Mouse (Mus musculus) intestine, embryonic 16.5 days (tissue): ENCODE measurements around the gene Ear6. TPM values are rescaled to one million over a fixed set of nuclear protein-coding genes. Genes with fewer than 3 reads are reported as not detected.
"Not testable (repeated sequence)": the region's sequence is repeated elsewhere in the genome, so short reads cannot be mapped to it uniquely, and the experiment has no call there.

Source experiments
- ATAC-seq: fragments of 200-750 bp; cut with Nextera tagmentation; 2 replicates; pipeline ENCODE4 v1.8.0; 2017; ENCODE audit warnings: moderate TSS enrichment, moderate library complexity
- H3K27ac ChIP-seq: fragments of 300-500 bp; sonication (generic); 2 replicates; pipeline ENCODE4 v1.5.1; 2014; ENCODE audit warnings: mild to moderate bottlenecking, low read length
- H3K27me3 ChIP-seq: fragments of 300-500 bp; sonication (generic); replicated peaks from 2 replicates; pipeline ENCODE4 v1.6.1; 2014; ENCODE audit warnings: low read length, control low read depth, mixed read lengths; ENCODE audit not compliant: control insufficient read depth, insufficient read depth
- H3K36me3 ChIP-seq: fragments of 300-500 bp; sonication (generic); 2 replicates; pipeline ENCODE4 v1.6.1; 2014; ENCODE audit warnings: low read length, control low read depth; ENCODE audit not compliant: control insufficient read depth, insufficient read depth
- H3K4me1 ChIP-seq: fragments of 300-500 bp; sonication (generic); 2 replicates; pipeline ENCODE4 v1.6.1; 2014; ENCODE audit warnings: low read length, control low read depth, mixed read lengths; ENCODE audit not compliant: control insufficient read depth, insufficient read depth
- H3K4me2 ChIP-seq: fragments of 300-500 bp; sonication (generic); 2 replicates; pipeline ENCODE4 v1.6.1; 2014; ENCODE audit warnings: low read depth, low read length, control low read depth
- H3K4me3 ChIP-seq: fragments of 300-500 bp; sonication (generic); 2 replicates; pipeline ENCODE4 v1.5.1; 2014; ENCODE audit warnings: mild to moderate bottlenecking, low read length
- H3K9ac ChIP-seq: fragments of 300-500 bp; sonication (generic); 2 replicates; pipeline ENCODE4 v1.6.1; 2014; ENCODE audit warnings: low read depth, low read length
- H3K9me3 ChIP-seq: fragments of 300-500 bp; sonication (generic); 2 replicates; pipeline ENCODE4 v1.6.1; 2016; ENCODE audit warnings: low read length, control low read depth; ENCODE audit not compliant: control insufficient read depth
- WGBS: fragments of 180-500 bp; shearing (Covaris S2); extraction: QIAGEN DNeasy Blood & Tissue Kit; methylation state at CpG from one replicate; pipeline ENCODE4 v1.1.7; 2014; 5-methylcytosine and 5-hydroxymethylcytosine counted together
- polyA plus RNA-seq: library from polyadenylated mRNA; unstranded; fragments of >200 nt; fragmentation: Nextera tagmentation; extraction: Ambion mirVana; gene quantifications from 2 replicates; pipeline ENCODE4 v1.2.1, GENCODE M21; 2015

Gene Ear6
- polyA plus RNA-seq, 1 experiment from 2014 or later = 0.26 TPM

- 75% methylated on average over 7 of the region's 7 CpGs for WGBS
- not testable (repeated sequence) for H3K4me2 ChIP-seq, ATAC-seq, H3K4me3 ChIP-seq, H3K27ac ChIP-seq, H3K9ac ChIP-seq, H3K27me3 ChIP-seq, H3K36me3 ChIP-seq, H3K4me1 ChIP-seq, H3K9me3 ChIP-seq
These were observed 1.8 kb downstream of the Ear6 start for GRCm38 (mm10) chr14:51855280-51855679.

- not testable (repeated sequence) for H3K9me3 ChIP-seq, H3K36me3 ChIP-seq, H3K4me2 ChIP-seq, H3K4me3 ChIP-seq, H3K9ac ChIP-seq, H3K4me1 ChIP-seq, ATAC-seq, H3K27ac ChIP-seq, H3K27me3 ChIP-seq
- 5% methylated on average over 1 of the region's 1 CpGs for WGBS
These were observed 10.1 kb downstream of the Ear6 start for GRCm38 (mm10) chr14:51863603-51864002.

- H3K27ac ChIP-seq = no peak overlapping the region
- H3K4me3 ChIP-seq = no peak overlapping the region
- 77% methylated on average over 2 of the region's 2 CpGs for WGBS
- no peaks in the 10 kb centered on the region for H3K36me3 ChIP-seq
- H3K4me2 ChIP-seq = no peak overlapping the region
- no peaks in the 10 kb centered on the region for H3K27me3 ChIP-seq
- no peaks in the 10 kb centered on the region for H3K4me1 ChIP-seq
- H3K9me3 ChIP-seq = no peaks in the 10 kb centered on the region
- ATAC-seq = no peak
- H3K9ac ChIP-seq = no peak overlapping the region
These were observed 17.3 kb downstream of the Ear6 start for GRCm38 (mm10) chr14:51870756-51871155.

GRCm38 (mm10) chr14:51871741-51872140 is 18.2 kb downstream of the Ear6 start:
- Histone ChIP-seq H3K4me1 (no peaks in the 10 kb centered on the region), H3K27ac (no peak overlapping the region), H3K4me2 (no peak overlapping the region), H3K9me3 (no peaks in the 10 kb centered on the region), H3K9ac (no peak overlapping the region), H3K36me3 (no peaks in the 10 kb centered on the region), H3K4me3 (no peak overlapping the region), H3K27me3 (no peaks in the 10 kb centered on the region)
- WGBS = 75% methylated on average over 9 of the region's 9 CpGs
- no peak for ATAC-seq

GRCm38 (mm10) chr14:51877517-51877916 is 24.0 kb downstream of the Ear6 start:
- no peaks in the 10 kb centered on the region for H3K4me1 ChIP-seq
- peak; percentile 65 for ATAC-seq

GRCm38 (mm10) chr14:51883527-51884030 is 30.1 kb downstream of the Ear6 start:
- Histone ChIP-seq H3K9me3 (no peaks in the 10 kb centered on the region), H3K4me2 (peak overlapping the region; percentile 56), H3K4me1 (peaks cover 8% of the 10 kb centered on the region; the same call in 1 of the 2 replicates), H3K36me3 (peaks cover 11% of the 10 kb centered on the region), H3K4me3 (peak overlapping the region; percentile 71), H3K27me3 (no peaks in the 10 kb centered on the region), H3K9ac (no peak overlapping the region; the same call in 1 of the 2 replicates), H3K27ac (peak overlapping the region; percentile 62; the same call in 1 of the 2 replicates)
- ATAC-seq = peak; percentile 33
- WGBS = under 1% methylated on average over 4 of the region's 4 CpGs

More at GRCm38 (mm10) chr14:51877517-51877916, 24.0 kb downstream of the Ear6 start:
- H3K4me3 ChIP-seq = no peak overlapping the region
- WGBS = 57% methylated on average over 3 of the region's 3 CpGs
- H3K4me2 ChIP-seq = no peak overlapping the region
- H3K9me3 ChIP-seq = no peaks in the 10 kb centered on the region
- H3K9ac ChIP-seq = no peak overlapping the region
- H3K27me3 ChIP-seq = no peaks in the 10 kb centered on the region
- no peak overlapping the region for H3K27ac ChIP-seq
- no peaks in the 10 kb centered on the region for H3K36me3 ChIP-seq

GRCm38 (mm10) chr14:51884031-51884544 is 30.6 kb downstream of the Ear6 start:
- peaks cover 8% of the 10 kb centered on the region; the same call in 1 of the 2 replicates for H3K4me1 ChIP-seq
- peak overlapping the region; percentile 77 for H3K9ac ChIP-seq
- 1% methylated on average over 14 of the region's 14 CpGs for WGBS
- H3K36me3 ChIP-seq = peaks cover 11% of the 10 kb centered on the region
- H3K4me2 ChIP-seq = peak overlapping the region; percentile 56
- peak; percentile 55 for ATAC-seq
- H3K27ac ChIP-seq = peak overlapping the region; percentile 62
- H3K4me3 ChIP-seq = peak overlapping the region; percentile 71
- H3K9me3 ChIP-seq = no peaks in the 10 kb centered on the region
- no peaks in the 10 kb centered on the region for H3K27me3 ChIP-seq

- WGBS = under 1% methylated on average over 43 of the region's 43 CpGs
- peak; percentile 99 for ATAC-seq
These were observed 31.3 kb downstream of the Ear6 start, which contains the start of gene Mettl17 for GRCm38 (mm10) chr14:51884598-51885331. Mettl17 (plus strand) TSS chr14:51884842.

GRCm38 (mm10) chr14:51886051-51886450 is 32.6 kb downstream of the Ear6 start:
- Histone ChIP-seq H3K9ac (no peak overlapping the region), H3K4me2 (peak overlapping the region; percentile 65), H3K4me1 (peaks cover 8% of the 10 kb centered on the region; the same call in 1 of the 2 replicates), H3K9me3 (no peaks in the 10 kb centered on the region), H3K27ac (no peak overlapping the region), H3K27me3 (no peaks in the 10 kb centered on the region), H3K36me3 (peaks cover 25% of the 10 kb centered on the region), H3K4me3 (peak overlapping the region; percentile 71)
- WGBS = 64% methylated on average over 6 of the region's 6 CpGs
- ATAC-seq = no peak

More at GRCm38 (mm10) chr14:51884598-51885331, 31.3 kb downstream of the Ear6 start, which contains the start of gene Mettl17:
- Histone ChIP-seq H3K4me3 (peak within 1 kb of the TSS; percentile 71), H3K27ac (peak within 1 kb of the TSS; percentile 80), H3K9me3 (no peaks in the 10 kb centered on the region), H3K4me2 (peak within 1 kb of the TSS; percentile 65), H3K27me3 (no peaks in the 10 kb centered on the region), H3K4me1 (peaks cover 8% of the 10 kb centered on the region; the same call in 1 of the 2 replicates), H3K9ac (peak within 1 kb of the TSS; percentile 77), H3K36me3 (peaks cover 17% of the 10 kb centered on the region)
